39 mouse cellular contexts compared by ENCODE assay signal in the genomic region with DNA sequence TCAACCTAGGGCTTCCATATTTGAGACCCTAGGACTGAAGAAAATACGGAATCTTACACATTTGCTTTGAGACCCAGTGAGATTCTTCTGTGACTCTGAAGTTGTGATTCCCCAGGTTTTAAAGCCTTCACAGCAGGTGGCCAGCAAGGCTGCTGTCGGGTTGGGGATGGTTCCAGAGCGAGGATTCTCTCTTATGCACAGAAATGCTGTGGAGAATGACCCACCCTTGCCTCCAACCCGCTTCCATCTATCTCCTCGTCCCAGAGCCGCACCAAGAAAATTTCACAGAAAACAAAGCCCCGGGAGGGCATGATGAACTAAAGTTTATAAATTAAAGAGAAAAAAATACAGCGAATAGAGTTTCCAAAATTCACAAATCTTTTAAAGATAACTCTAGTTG. TPM values are rescaled to one million over a fixed set of nuclear protein-coding genes. Genes with fewer than 3 reads are reported as not detected.
DNase-seq lines count a peak whose midpoint lies in the region; ATAC-seq lines count a peak whose summit lies in the region.
"Had no signal": no experiment of that assay in that cellular context is flagged by ENCODE, and none has a peak within 500 bp of the region (broad histone marks: within the 10 kb centered on the region; RNA-seq: fewer than 3 reads in every experiment).

No protein-coding gene starts in this region.

- peak; percentile 48 for DNase-seq in embryo, embryonic 10.5 days (ENCODE audit: low spot score)
- no peak for DNase-seq in embryo, embryonic 11 days
- DNase-seq in intestine, embryonic 14.5 days (ENCODE audit: low spot score): peak; percentile 52
- DNase-seq in R1 (ENCODE audit: low read depth, low spot score): peak; percentile 37
- DNase-seq in left cerebral cortex, postnatal 14 days (ENCODE audit: low spot score in 2 of 2): no peak
- no peak for DNase-seq in cerebellum, adult 11-12 months
- DNase-seq: adrenal gland, postnatal 10 days; cerebellum, adult 9-10 months; heart, postnatal 10 days; kidney, adult 11 months; kidney, postnatal 36 days; thymus, adult 18-20 months; thymus, postnatal 25 days had no signal

- no peak overlapping the region for H3K4me3 ChIP-seq in intestine, embryonic 14.5 days (ENCODE audit: low read depth, low read length)
- no peak overlapping the region for H3K4me3 ChIP-seq in intestine, embryonic 16.5 days (ENCODE audit: low read length)
- peak overlapping the region; percentile 5; the same call in 1 of the 2 replicates for H3K4me3 ChIP-seq in stomach, embryonic 14.5 days (ENCODE audit: low read depth, low read length)
- H3K4me3 ChIP-seq: embryonic facial prominence, embryonic 13.5 days; forebrain, embryonic 10.5 days; heart, embryonic 13.5 days; hindbrain, embryonic 10.5 days; layer of hippocampus, adult 2 months; left cerebral cortex, adult 2 months; lung, embryonic 15.5 days; midbrain, embryonic 12.5 days; myocyte; neural tube, embryonic 13.5 days had no signal

- ATAC-seq in intestine, embryonic 14.5 days (replicated peaks; ENCODE audit: low FRiP score, low TSS enrichment, low read depth): no peak
- no peak for ATAC-seq in intestine, embryonic 16.5 days
- ATAC-seq in stomach, embryonic 14.5 days (ENCODE audit: insufficient number of reproducible peaks, insufficient read depth, low FRiP score, low read depth): no peak
- ATAC-seq: forebrain, embryonic 16.5 days; hindbrain, postnatal 0 days; Patski had no signal

- 0 out of 2 replicates have a peak, but pooled peaks cover 7% of the 10 kb centered on the region for H3K4me1 ChIP-seq in intestine, embryonic 14.5 days (replicated peaks; ENCODE audit: control insufficient read depth, insufficient read depth, low read length)
- peaks cover 13% of the 10 kb centered on the region; the same call in 1 of the 2 replicates for H3K4me1 ChIP-seq in intestine, embryonic 16.5 days (ENCODE audit: control insufficient read depth, insufficient read depth, low read length)
- peaks cover 7% of the 10 kb centered on the region; the same call in 1 of the 2 replicates for H3K4me1 ChIP-seq in stomach, embryonic 14.5 days (ENCODE audit: control insufficient read depth, insufficient read depth, low read length)

- H3K9me3 ChIP-seq in intestine, embryonic 14.5 days (ENCODE audit: control insufficient read depth, low read length): no peaks in the 10 kb centered on the region
- H3K9me3 ChIP-seq in intestine, embryonic 16.5 days (ENCODE audit: control insufficient read depth, low read length): no peaks in the 10 kb centered on the region
- H3K9me3 ChIP-seq in stomach, embryonic 14.5 days (ENCODE audit: control insufficient read depth, low read depth, low read length): no peaks in the 10 kb centered on the region
- H3K9me3 ChIP-seq: embryonic facial prominence, embryonic 13.5 days; forebrain, embryonic 10.5 days; heart, embryonic 13.5 days; hindbrain, embryonic 10.5 days; lung, embryonic 15.5 days; midbrain, embryonic 12.5 days; neural tube, embryonic 13.5 days had no signal

- H3K27me3 ChIP-seq in intestine, embryonic 14.5 days (replicated peaks; ENCODE audit: control insufficient read depth, insufficient read depth, low read length): peaks cover 95% of the 10 kb centered on the region
- H3K27me3 ChIP-seq in intestine, embryonic 16.5 days (replicated peaks; ENCODE audit: control insufficient read depth, insufficient read depth, low read length): peaks cover 70% of the 10 kb centered on the region
- H3K27me3 ChIP-seq in stomach, embryonic 14.5 days (ENCODE audit: control insufficient read depth, insufficient read depth, low read length): peaks cover 55% of the 10 kb centered on the region

- intact Hi-C loops in left cerebral cortex, postnatal 14 days (cut with DNase I): no loop called here

- no peaks in the 10 kb centered on the region for H3K36me3 ChIP-seq in intestine, embryonic 14.5 days (ENCODE audit: control insufficient read depth, insufficient read depth, low read length)
- H3K36me3 ChIP-seq in intestine, embryonic 16.5 days (ENCODE audit: control insufficient read depth, insufficient read depth, low read length): no peaks in the 10 kb centered on the region
- H3K36me3 ChIP-seq in stomach, embryonic 14.5 days (ENCODE audit: control insufficient read depth, insufficient read depth, low read length): no peaks in the 10 kb centered on the region
- H3K36me3 ChIP-seq: embryonic facial prominence, embryonic 13.5 days; forebrain, embryonic 10.5 days; heart, embryonic 13.5 days; hindbrain, embryonic 10.5 days; lung, embryonic 15.5 days; midbrain, embryonic 12.5 days; neural tube, embryonic 13.5 days had no signal

- H3K4me2 ChIP-seq in intestine, embryonic 14.5 days (ENCODE audit: low read length): 0 out of 2 replicates have a peak overlapping the region, but pooled peaks have one; percentile 16
- H3K4me2 ChIP-seq in intestine, embryonic 16.5 days (ENCODE audit: low read depth, low read length): no peak overlapping the region
- H3K4me2 ChIP-seq in stomach, embryonic 14.5 days (replicated peaks; ENCODE audit: low read depth, low read length): peak overlapping the region; percentile 11; the same call in 1 of the 2 replicates
- H3K4me2 ChIP-seq: embryonic facial prominence, embryonic 13.5 days; heart, embryonic 13.5 days; liver, embryonic 11.5 days; lung, embryonic 15.5 days; midbrain, embryonic 12.5 days; neural tube, embryonic 13.5 days had no signal

- no peak overlapping the region for H3K9ac ChIP-seq in intestine, embryonic 14.5 days (ENCODE audit: low read length)
- H3K9ac ChIP-seq in intestine, embryonic 16.5 days (ENCODE audit: low read depth, low read length): no peak overlapping the region
- no peak overlapping the region for H3K9ac ChIP-seq in stomach, embryonic 14.5 days (replicated peaks; ENCODE audit: low read depth, low read length)
- H3K9ac ChIP-seq: embryonic facial prominence, embryonic 13.5 days; heart, embryonic 13.5 days; lung, embryonic 15.5 days; midbrain, embryonic 12.5 days; neural tube, embryonic 13.5 days had no signal

- WGBS in intestine, embryonic 14.5 days: 39% methylated on average over 8 of the region's 8 CpGs
- WGBS in intestine, embryonic 16.5 days: 39% methylated on average over 8 of the region's 8 CpGs
- WGBS in stomach, embryonic 14.5 days: 17% methylated on average over 8 of the region's 8 CpGs

- no peak overlapping the region for H3K27ac ChIP-seq in intestine, embryonic 14.5 days (ENCODE audit: low read depth)
- H3K27ac ChIP-seq in intestine, embryonic 16.5 days (ENCODE audit: low read length): no peak overlapping the region
- no peak overlapping the region for H3K27ac ChIP-seq in stomach, embryonic 14.5 days (ENCODE audit: low read length)
- H3K27ac ChIP-seq: embryonic facial prominence, embryonic 13.5 days; forebrain, embryonic 10.5 days; heart, embryonic 13.5 days; hindbrain, embryonic 10.5 days; hindbrain, postnatal 0 days; layer of hippocampus, adult 2 months; left cerebral cortex, adult 2 months; lung, embryonic 15.5 days; midbrain, embryonic 12.5 days; neural tube, embryonic 13.5 days had no signal

RNA-seq across cellular contexts. Expression of a gene that starts 4.2 kb away (rescaled TPM):
- 2.8 and 3.2 TPM in 2 replicates for polyA plus RNA-seq in intestine, embryonic 14.5 days (2014; fragmentation: Nextera tagmentation; extraction: Ambion mirVana)
- polyA plus RNA-seq in intestine, embryonic 16.5 days (2015; fragmentation: Nextera tagmentation; extraction: Ambion mirVana): 1.5 and 1.9 TPM in 2 replicates
- polyA plus RNA-seq in stomach, embryonic 14.5 days (2014; fragmentation: Nextera tagmentation; extraction: Ambion mirVana): 2.0 and 2.8 TPM in 2 replicates
- not detected for total RNA-seq in left cerebral cortex, postnatal 14 days (2021)
- total RNA-seq: common myeloid progenitor, adult 5-6 weeks; gastrocnemius, adult 8-10 months; heart, adult 8-10 months; heart, postnatal 10 days; hindbrain, postnatal 0 days; layer of hippocampus, adult 2 months; layer of hippocampus, postnatal 14 days; left cerebral cortex, adult 2 months; left cerebral cortex, postnatal 36 days; megakaryocyte progenitor cell, adult 5-6 weeks; MEL; midbrain, postnatal 0 days had no signal
- polyA plus RNA-seq: forebrain, embryonic 10.5 days; forebrain, embryonic 16.5 days; hindbrain, postnatal 0 days; kidney, embryonic 14.5 days; liver, embryonic 16.5 days; lung, embryonic 15.5 days; midbrain, postnatal 0 days had no signal

RNA-seq across cellular contexts. Expression of a gene that starts 52.1 kb away (rescaled TPM):
- 65.9 and 66.5 TPM in 2 replicates for polyA plus RNA-seq in intestine, embryonic 14.5 days (2014; fragmentation: Nextera tagmentation; extraction: Ambion mirVana)
- 41.9 and 49.6 TPM in 2 replicates for polyA plus RNA-seq in intestine, embryonic 16.5 days (2015; fragmentation: Nextera tagmentation; extraction: Ambion mirVana)
- polyA plus RNA-seq in stomach, embryonic 14.5 days (2014; fragmentation: Nextera tagmentation; extraction: Ambion mirVana): 72.3 and 78.0 TPM in 2 replicates
- 10 to 100 TPM; 60.8 TPM for total RNA-seq in left cerebral cortex, postnatal 14 days (2021)

Comparison
In these comparisons a context has a peak if more than half of its experiments do, and no peak if none do; other contexts are left out.
1. DNase-seq: peak in embryo, embryonic 10.5 days (single experiment), intestine, embryonic 14.5 days (single experiment) and R1 (single experiment); none in embryo, embryonic 11 days (single experiment), left cerebral cortex, postnatal 14 days (0 of 2) and cerebellum, adult 11-12 months (single experiment).